ENCODE assay signal across 8 mouse cellular contexts in genomic region chr14:45539659-45540468, GRCm38 (mm10). TPM values are rescaled to one million over a fixed set of nuclear protein-coding genes. Genes with fewer than 3 reads are reported as not detected.
DNase-seq lines count a peak whose midpoint lies in the region; ATAC-seq and TF ChIP-seq lines count a peak whose summit lies in the region.

No protein-coding gene starts in this region.

- H3K4me3 ChIP-seq in forebrain, embryonic 15.5 days: no peak overlapping the region
- no peak overlapping the region for H3K4me3 ChIP-seq in layer of hippocampus, adult 2 months
- H3K4me3 ChIP-seq in lung, postnatal 0 days (ENCODE audit: low read depth, low read length): no peak overlapping the region

- 14% methylated on average over 12 of the region's 12 CpGs for WGBS in forebrain, embryonic 15.5 days
- WGBS in lung, postnatal 0 days: 21% methylated on average over 12 of the region's 12 CpGs

- H3K27me3 ChIP-seq in forebrain, embryonic 15.5 days: no peaks in the 10 kb centered on the region
- H3K27me3 ChIP-seq in lung, postnatal 0 days (replicated peaks; ENCODE audit: insufficient read depth, low read length): no peaks in the 10 kb centered on the region

- H3K4me2 ChIP-seq in forebrain, embryonic 15.5 days (replicated peaks): no peak overlapping the region
- H3K4me2 ChIP-seq in lung, postnatal 0 days (replicated peaks; ENCODE audit: low read depth, low read length): no peak overlapping the region

- H3K9ac ChIP-seq in forebrain, embryonic 15.5 days (replicated peaks): no peak overlapping the region
- H3K9ac ChIP-seq in lung, postnatal 0 days (replicated peaks; ENCODE audit: low read depth): no peak overlapping the region

- peak overlapping the region; percentile 65 for H3K27ac ChIP-seq in forebrain, embryonic 15.5 days (replicated peaks)
- peak overlapping the region; percentile 91 for H3K27ac ChIP-seq in layer of hippocampus, adult 2 months
- peak overlapping the region; percentile 73 for H3K27ac ChIP-seq in lung, postnatal 0 days (ENCODE audit: low read length)

- intact Hi-C loops in heart, postnatal 25 days (cut with DNase I): loop anchor here (1.0 to 5.0 kb wide), 2 partner anchors 62 to 116 kb away; no protein-coding TSS in a partner anchor

- no peaks in the 10 kb centered on the region for H3K36me3 ChIP-seq in forebrain, embryonic 15.5 days
- H3K36me3 ChIP-seq in lung, postnatal 0 days (ENCODE audit: insufficient read depth, low read length): no peaks in the 10 kb centered on the region

- TF ChIP-seq EP300 in lung, postnatal 0 days (IDR thresholded peaks at IDR 0.05): peak; percentile 95

- DNase-seq in WW6 (ENCODE audit: low read depth, low spot score): peak; percentile 81
- peak; percentile 56 for DNase-seq in cerebellum, adult 11-12 months
- DNase-seq in heart, postnatal 25 days (ENCODE audit: low spot score): peak; percentile 84
- DNase-seq in layer of hippocampus, adult 2 months (ENCODE audit: low spot score in 2 of 2): peak; percentile 68 to 69
- DNase-seq in lung, postnatal 0 days (ENCODE audit: low spot score): peak; percentile 90
- DNase-seq in retina, postnatal 7 days (ENCODE audit: low read depth, low spot score): peak; percentile 72

- peak; percentile 88 for TF ChIP-seq CTCF in layer of hippocampus, adult 2 months (conservative IDR thresholded peaks at IDR 0.05)
- peak; percentile 90 for TF ChIP-seq CTCF in lung, postnatal 0 days (IDR thresholded peaks at IDR 0.05)

- ATAC-seq in forebrain, embryonic 15.5 days (replicated peaks): peak; percentile 83
- ATAC-seq in lung, postnatal 0 days: peak; percentile 94
- ATAC-seq in erythroblast, adult 5-6 weeks (replicated peaks; ENCODE audit: low FRiP score, poor library complexity, severe bottlenecking): no peak

- no peaks in the 10 kb centered on the region for H3K9me3 ChIP-seq in forebrain, embryonic 15.5 days
- no peaks in the 10 kb centered on the region for H3K9me3 ChIP-seq in lung, postnatal 0 days (ENCODE audit: low read length)

- peaks cover 8% of the 10 kb centered on the region; the same call in 1 of the 2 replicates for H3K4me1 ChIP-seq in forebrain, embryonic 15.5 days
- no peaks in the 10 kb centered on the region for H3K4me1 ChIP-seq in lung, postnatal 0 days (ENCODE audit: insufficient read depth, low read depth, low read length)

RNA-seq across cellular contexts. Expression of gene Fermt2, which starts 9.9 kb away (rescaled TPM):
- polyA plus RNA-seq in forebrain, embryonic 15.5 days (2015; fragmentation: Nextera tagmentation; extraction: Ambion mirVana): 62.8 and 72.2 TPM in 2 replicates
- 100 to 1,000 TPM; 253 to 256 TPM for total RNA-seq in heart, postnatal 25 days (2021)
- 100 to 1,000 TPM in 1 of 2 experiments, 10 to 100 TPM in 1; 90.8 to 100 TPM for total RNA-seq in layer of hippocampus, adult 2 months (2021)
- 362 and 383 TPM in 2 replicates for polyA plus RNA-seq in lung, postnatal 0 days (2015; fragmentation: Nextera tagmentation; extraction: Ambion mirVana)
- total RNA-seq in erythroblast, adult 5-6 weeks (2015; ENCODE audit: low replicate concordance): not detected in 2 replicates
- total RNA-seq in erythroblast, adult 5-6 weeks (2017; ENCODE audit: low replicate concordance): not detected in 2 replicates

Comparison
In these comparisons a context has a peak if more than half of its experiments do, and no peak if none do; other contexts are left out.
1. RNA of gene Fermt2, which starts 9.9 kb away (total RNA-seq): 253 to 256 TPM in heart, postnatal 25 days and 90.8 to 100 TPM in layer of hippocampus, adult 2 months; not detected in erythroblast, adult 5-6 weeks; every median in the first group is over 10 times any median in the second.
2. Peak in every context shown above with its lines, with median percentiles within 50 percentile points of each other: DNase-seq and H3K27ac ChIP-seq.